Mouse (Mus musculus): Measurements from ENCODE around the gene Sept9.

Sept9 gene

GRCm38 (mm10) chr11:117222899-117223298 lies 23.4 kb downstream of the Sept9 start:
- no peak for DNase-seq

GRCm38 (mm10) chr11:117224804-117225203 lies 25.3 kb downstream of the Sept9 start:
- no peak for DNase-seq

- DNase-seq: no peak
These were observed 26.2 kb downstream of the Sept9 start for GRCm38 (mm10) chr11:117225531-117226213.

- no peak for DNase-seq
These were observed 26.7 kb downstream of the Sept9 start for GRCm38 (mm10) chr11:117226214-117226535.

GRCm38 (mm10) chr11:117228139-117228538 lies 28.7 kb downstream of the Sept9 start:
- DNase-seq: no peak

GRCm38 (mm10) chr11:117231551-117231950 lies 32.1 kb downstream of the Sept9 start:
- no peak for DNase-seq

- DNase-seq: no peak
These were observed 32.6 kb downstream of the Sept9 start for GRCm38 (mm10) chr11:117232032-117232431.

- DNase-seq: no peak
These were observed 33.5 kb downstream of the Sept9 start for GRCm38 (mm10) chr11:117232886-117233458.

GRCm38 (mm10) chr11:117233818-117234217 lies 34.4 kb downstream of the Sept9 start:
- DNase-seq: peak; percentile 38 to 49

- no peak for DNase-seq
These were observed 35.8 kb downstream of the Sept9 start for GRCm38 (mm10) chr11:117235086-117235897.

- no peak for DNase-seq
These were observed 36.5 kb downstream of the Sept9 start for GRCm38 (mm10) chr11:117235898-117236459.

GRCm38 (mm10) chr11:117238169-117238568 lies 38.7 kb downstream of the Sept9 start:
- DNase-seq: peak; percentile 82 to 85

GRCm38 (mm10) chr11:117239617-117240016 lies 40.2 kb downstream of the Sept9 start:
- no peak for DNase-seq

GRCm38 (mm10) chr11:117240322-117240721 lies 40.9 kb downstream of the Sept9 start:
- DNase-seq: no peak

- DNase-seq: no peak
These were observed 41.6 kb downstream of the Sept9 start for GRCm38 (mm10) chr11:117240861-117241738.

- no peak for DNase-seq
These were observed 43.1 kb downstream of the Sept9 start for GRCm38 (mm10) chr11:117242339-117243084.

- no peak for DNase-seq
These were observed 44.3 kb downstream of the Sept9 start for GRCm38 (mm10) chr11:117243536-117244290.

- no peak for DNase-seq
These were observed 45.7 kb downstream of the Sept9 start for GRCm38 (mm10) chr11:117245041-117245725.

- no peak for DNase-seq
These were observed 46.4 kb downstream of the Sept9 start for GRCm38 (mm10) chr11:117245846-117246245.

GRCm38 (mm10) chr11:117246286-117246685 lies 46.8 kb downstream of the Sept9 start:
- peak in 1 of 2 experiments; percentile 50 for DNase-seq
